Mouse (Mus musculus) layer of hippocampus, postnatal 25 days (tissue): Measurements from ENCODE around the gene Tiam2. TPM values are rescaled to one million over a fixed set of nuclear protein-coding genes. Genes with fewer than 3 reads are reported as not detected.
"Not testable (repeated sequence)": the region's sequence is repeated elsewhere in the genome, so short reads cannot be mapped to it uniquely, and the experiment has no call there.

Experiments used
- DNase-seq, 2 experiments: peaks; one replicate each; pipeline ENCODE4 v3.0.0; 2022; ENCODE audit warnings: mixed read lengths in 2 of 2, low spot score in 1 of 2; ENCODE audit errors: extremely low spot score in 1 of 2
- total RNA-seq, 2 experiments: library from RNA; stranded (reverse); gene quantifications; 2 replicates each; pipeline ENCODE4 v1.2.3; 2021

The Tiam2 gene
- total RNA-seq, 2 experiments from 2014 or later: 32.1 to 32.8 TPM

DNA sequence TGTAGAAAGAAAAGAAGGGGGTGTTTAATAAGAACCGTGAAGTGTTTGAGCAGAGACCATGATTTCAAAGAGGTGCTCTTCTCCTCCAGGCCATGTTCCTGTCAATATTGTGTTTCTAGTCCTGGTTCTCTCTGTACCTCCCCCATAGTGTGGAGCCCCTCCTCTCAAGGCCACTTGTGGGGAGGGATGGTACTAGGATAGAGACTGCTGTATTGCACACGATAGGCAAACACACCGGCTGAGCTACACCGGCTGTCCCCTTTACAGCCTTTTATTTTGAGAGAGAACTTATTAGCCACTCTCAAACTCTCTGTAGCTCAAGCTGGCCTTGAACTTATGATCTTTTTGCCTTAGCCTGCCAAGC lies 11.1 kb downstream of the Tiam2 start:
- DNase-seq: no peak

- no peak for DNase-seq
Measured at GRCm38 (mm10) chr17:3338821-3339220, 12.4 kb downstream of the Tiam2 start.

DNA sequence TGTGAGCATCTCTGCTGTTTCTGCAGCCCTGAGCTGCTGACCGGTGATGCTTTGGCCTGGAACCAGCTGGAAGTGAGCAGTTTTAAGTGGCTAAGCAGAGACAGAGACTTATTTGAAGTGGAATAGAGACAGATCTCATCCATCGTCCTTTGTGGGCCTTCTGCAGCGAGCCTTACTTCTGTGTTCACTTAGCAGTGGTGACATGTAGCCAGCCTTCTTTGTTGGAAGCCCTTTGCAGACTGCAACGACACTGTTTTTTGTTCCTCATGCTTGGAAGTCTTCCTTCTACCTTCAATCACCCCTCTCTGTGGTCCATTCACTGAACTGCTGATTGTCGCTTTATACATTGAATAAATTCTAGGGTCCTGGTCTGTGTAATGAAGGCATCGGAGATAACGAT lies 18.5 kb downstream of the Tiam2 start:
- DNase-seq: no peak

GRCm38 (mm10) chr17:3345276-3345885 lies 19.0 kb downstream of the Tiam2 start:
- DNase-seq: no peak

- no peak for DNase-seq
Measured at GRCm38 (mm10) chr17:3347800-3348199, 21.4 kb downstream of the Tiam2 start.

- DNase-seq: no peak
Measured at GRCm38 (mm10) chr17:3349331-3349730, 23.0 kb downstream of the Tiam2 start.

DNA sequence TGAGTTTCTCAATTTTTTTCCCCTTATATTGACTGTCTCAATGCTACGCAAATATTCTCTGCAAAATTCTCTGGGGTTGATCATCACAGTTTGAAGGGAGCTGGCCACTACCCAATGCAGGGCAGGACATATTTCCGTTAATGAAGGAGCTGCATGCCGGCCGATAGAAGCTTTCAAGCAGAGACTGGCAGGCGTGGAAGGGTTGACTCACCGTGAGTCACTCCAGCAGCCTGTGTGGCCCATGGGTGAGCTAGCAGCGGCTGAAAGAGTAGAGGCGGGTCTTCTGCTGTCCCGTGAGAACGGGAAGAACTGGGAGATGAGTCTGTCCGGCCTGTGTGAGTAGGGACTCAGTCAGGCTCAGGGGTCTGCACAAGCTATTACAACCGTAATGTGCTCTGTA lies 23.6 kb downstream of the Tiam2 start:
- DNase-seq: no peak

DNA sequence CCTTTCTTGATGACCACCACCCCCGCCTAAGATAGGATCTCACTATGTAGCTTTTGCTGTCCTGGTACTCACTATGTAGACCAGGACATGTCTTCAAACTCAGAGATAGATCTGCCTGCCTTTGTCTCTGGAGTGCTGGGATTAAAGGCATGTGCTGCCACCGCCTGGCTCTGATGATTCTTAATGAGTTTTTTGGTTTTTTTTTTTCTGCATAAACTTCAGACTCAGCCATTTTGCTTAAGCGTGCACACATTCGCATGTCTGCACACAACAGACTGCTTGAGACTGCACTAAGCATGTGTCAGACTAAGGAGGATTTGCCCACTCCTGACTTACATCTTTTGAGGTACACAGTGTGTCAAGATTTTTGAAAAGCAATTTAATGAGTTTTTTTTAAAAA lies 24.0 kb downstream of the Tiam2 start:
- DNase-seq: no peak

DNA sequence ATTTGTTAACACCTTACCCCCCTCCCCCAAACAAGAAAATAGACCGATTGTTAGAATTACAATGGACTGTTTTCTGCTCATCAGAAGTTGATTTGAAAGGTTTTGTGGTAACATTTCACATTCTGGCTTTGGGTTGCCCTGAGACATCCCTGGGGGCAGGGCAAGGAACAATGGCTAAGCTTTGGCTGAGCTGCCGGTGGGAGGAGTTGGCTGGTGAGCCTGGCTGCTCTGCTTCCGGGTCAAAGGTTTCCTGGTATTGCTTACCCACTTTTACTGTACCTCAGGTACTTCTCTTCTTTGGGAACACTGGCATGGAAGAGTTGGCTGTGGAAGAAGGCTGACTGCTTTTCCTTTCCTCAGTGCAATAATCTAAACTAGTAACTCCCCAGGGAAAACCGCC lies 25.3 kb downstream of the Tiam2 start:
- no peak for DNase-seq

- not testable (repeated sequence) for DNase-seq
Measured at GRCm38 (mm10) chr17:3353141-3353540, 26.8 kb downstream of the Tiam2 start.

DNA sequence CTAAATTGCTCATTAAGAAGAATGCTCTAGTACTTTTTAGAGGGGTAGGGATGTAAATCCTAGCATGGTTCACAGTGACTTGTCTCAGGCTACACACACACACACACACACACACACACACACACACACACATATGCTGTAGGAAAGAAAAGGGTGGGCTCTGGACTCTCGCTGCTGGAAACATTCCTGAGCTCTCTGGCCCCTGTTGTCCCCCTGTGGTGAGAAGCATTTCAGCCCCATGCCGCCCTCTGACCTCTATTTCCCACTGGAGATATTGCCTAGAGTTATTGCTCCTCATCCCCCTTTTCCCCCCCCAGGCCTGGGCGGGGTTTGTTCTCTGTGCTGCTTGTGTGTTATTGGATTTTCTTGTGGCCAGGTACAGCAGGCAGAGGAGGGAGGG lies 28.5 kb downstream of the Tiam2 start:
- DNase-seq: no peak

DNA sequence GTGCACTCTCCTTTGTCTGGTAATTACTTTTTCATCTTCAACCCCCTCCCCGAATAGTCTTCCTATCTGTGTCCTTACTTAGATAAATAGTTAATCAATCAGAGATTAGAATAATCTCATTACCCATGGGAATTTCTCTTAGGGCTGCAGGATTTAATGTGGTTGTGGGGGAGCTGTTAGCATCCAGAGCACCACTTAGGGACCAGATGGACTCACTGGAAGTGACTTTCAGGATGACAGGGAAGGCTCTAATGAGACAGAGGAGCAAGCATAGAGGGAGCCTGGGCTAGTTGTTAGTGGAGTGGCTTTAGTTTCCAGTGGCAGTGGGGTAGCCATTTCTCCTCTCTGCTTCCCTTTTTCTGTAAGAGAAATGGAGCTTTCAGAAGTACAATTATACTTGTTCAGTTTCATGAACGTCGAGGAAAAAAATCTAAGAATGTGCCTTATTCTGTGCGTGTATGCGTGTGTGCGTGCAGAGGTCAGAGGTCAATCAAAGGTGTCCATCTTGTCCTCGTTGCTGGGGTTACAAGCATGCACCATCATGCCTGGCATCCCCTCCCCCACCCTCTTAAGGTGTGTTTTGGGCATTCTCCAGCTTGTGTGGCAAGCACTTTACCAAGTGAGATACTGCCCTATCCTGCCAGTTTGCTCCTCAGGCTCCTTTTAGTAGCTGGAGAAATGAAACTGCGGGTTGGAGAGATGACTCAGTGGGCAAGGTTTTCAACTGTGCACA lies 30.4 kb downstream of the Tiam2 start:
- DNase-seq: no peak

DNA sequence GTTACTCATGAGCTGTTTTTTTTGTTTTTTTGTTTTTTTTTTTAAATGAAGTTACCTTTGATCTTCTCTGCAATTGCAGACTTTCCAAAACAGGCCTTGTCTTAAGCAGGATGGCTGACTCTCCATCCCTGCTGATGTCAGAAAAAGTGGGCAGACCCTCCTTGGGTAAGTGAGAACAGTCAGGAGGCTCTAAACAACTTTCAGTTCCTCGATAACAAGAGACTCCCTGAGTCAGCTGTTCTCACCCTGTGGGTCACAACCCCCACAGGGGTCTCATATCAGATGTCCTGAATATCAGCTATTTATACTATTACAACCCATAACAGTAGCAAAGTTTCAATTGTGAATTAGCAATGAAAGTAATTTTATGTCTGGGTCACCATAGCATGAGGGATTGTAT lies 33.9 kb downstream of the Tiam2 start:
- no peak for DNase-seq

DNA sequence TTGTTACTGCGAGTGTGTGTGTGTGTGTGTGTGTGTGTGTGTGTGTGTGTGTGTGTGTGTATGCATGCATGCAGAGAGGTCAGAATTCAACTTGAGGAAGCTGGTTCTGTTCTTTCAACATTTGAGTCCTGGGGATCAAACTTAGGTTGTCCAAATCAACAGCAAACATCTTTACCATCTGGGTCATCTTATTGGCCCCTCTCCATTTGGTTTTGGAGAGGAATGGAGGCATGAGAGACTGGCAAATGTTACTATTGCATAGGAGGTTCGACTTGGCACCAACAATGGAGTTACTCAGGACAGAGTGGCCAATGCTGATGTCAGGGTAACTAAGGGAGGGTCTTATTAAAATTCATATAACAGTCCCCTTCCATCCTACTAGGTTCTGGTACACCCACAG lies 35.4 kb downstream of the Tiam2 start:
- no peak for DNase-seq

- DNase-seq: no peak
Measured at GRCm38 (mm10) chr17:3363216-3363615, 36.8 kb downstream of the Tiam2 start.

DNA sequence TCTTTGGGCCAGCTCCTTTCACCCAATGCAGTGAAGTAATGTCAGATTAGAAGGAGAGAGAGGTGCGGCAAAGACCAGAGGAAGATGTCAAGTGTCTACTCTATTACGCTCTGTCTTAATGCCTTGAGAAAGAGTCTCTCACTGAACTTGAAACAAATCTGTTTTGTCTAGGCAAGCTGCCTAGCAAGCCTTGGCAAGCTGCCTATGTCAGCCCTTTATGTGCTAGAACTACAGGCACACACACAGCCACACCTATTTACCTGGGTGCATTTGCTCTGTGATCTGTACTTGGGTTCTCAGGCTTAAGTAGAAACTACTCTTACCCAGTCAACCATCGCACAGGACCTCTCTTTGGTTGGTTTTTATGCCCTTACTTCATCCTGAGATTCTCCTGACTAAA lies 40.4 kb downstream of the Tiam2 start:
- no peak for DNase-seq

GRCm38 (mm10) chr17:3368386-3368785 lies 42.0 kb downstream of the Tiam2 start:
- no peak for DNase-seq

DNA sequence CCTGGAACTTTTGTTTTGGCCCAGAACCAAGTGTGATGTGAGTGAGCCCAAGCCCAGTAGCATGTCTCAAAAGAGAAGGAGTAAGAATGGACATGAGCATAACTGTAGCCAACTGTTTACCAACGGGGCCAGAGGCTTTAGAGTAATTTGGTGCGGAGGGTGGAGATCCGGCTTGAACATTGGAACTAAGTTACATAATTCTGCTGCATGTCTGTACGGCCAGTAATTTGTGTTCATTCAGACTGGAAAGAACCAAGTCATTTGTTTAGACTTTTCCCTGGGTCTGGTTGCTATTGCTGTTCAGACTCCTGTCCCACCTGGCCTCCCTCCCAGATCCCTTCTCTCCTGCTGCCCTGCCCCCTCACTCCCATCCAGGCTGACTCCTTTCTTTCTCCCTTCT lies 43.3 kb downstream of the Tiam2 start:
- DNase-seq: no peak

GRCm38 (mm10) chr17:3378606-3379005 lies 52.2 kb downstream of the Tiam2 start:
- DNase-seq: no peak

DNA sequence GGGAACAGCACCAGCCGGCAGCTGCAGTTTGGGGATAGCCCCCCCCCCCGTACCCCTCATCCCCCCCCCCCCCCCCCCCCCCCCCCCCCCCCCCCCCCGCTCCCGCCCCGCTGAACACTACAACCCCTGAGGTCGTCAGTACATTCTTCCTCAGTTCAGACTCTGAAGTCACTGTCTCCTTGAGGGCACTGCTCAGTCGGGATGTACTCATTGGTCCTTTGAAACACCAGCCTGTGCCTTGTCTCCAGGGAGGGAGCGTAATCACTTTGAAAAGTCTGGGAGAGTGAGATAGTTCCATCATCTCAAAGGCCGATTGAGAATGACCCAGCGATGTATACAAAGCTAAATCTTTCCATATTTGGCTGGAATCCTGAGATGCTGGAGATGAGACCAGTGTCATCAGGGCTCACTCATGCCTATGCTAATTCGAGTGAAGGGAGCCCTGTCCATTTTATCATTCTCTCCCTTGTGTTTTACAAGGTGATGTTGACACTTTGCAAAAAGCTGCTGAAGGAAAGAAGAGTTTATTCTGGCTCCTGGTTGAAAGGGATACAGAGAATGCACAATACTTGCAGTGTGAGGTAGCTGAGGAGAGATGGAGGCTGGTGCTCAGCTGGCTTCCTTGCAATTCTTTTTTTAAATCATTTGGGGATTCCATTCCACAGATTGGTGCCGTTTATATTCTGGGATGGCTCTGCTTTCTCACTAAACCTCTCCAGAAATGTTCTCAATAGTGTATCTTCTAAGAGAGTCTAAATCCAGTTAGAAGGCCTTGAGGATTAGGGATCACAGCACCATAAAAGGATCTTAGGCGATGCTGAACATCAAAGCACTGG lies 53.6 kb downstream of the Tiam2 start:
- DNase-seq: no peak

DNA sequence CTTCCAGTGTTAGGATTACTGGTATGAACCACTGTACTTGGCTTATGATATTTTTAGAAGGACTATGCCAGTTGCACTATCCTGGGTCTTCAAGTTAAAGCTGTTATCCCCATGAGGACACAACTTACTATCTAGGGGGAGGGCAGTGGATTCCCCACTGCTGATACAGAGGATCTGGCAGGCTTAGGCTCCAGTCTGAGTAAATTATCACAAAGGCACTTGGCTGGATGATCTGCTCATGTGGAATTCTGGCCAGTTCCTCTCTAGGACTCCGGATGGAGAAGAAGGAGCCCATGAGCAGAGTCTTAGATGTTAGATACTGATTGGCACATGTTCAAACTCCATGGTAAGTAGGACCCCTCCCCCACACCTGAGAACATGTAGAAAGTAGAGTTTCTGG lies 59.0 kb downstream of the Tiam2 start:
- no peak for DNase-seq

DNA sequence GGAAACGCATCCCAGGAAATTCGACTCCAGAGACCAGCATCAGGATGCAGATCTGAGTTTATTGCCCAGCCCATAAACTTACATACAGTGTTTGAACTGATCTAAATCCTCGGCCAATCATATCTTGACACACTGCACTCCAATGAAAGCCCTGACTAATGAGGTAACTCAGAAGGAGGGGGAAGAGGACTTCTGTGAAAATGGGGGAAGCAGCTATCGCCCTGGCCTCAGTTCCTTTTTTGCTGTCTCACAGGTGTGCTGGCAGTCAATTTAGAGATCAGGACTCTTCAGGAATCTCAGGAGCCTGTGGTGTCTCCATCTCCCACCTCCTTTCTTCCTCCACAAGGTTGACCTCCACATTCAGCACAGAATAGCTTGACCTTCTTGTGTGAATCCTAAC lies 61.4 kb downstream of the Tiam2 start:
- no peak for DNase-seq
